Mouse (Mus musculus) cerebellum, postnatal 36 days (tissue): ENCODE measurements around the gene Arhgef12.
"Not testable (repeated sequence)": the region's sequence is repeated elsewhere in the genome, so short reads cannot be mapped to it uniquely, and the experiment has no call there.

Source experiments
- DNase-seq, 2 experiments: peaks; one replicate each; pipeline ENCODE4 v3.0.0; 2021 to 2022; ENCODE audit warnings: mixed read lengths in 2 of 2

Gene Arhgef12

DNA sequence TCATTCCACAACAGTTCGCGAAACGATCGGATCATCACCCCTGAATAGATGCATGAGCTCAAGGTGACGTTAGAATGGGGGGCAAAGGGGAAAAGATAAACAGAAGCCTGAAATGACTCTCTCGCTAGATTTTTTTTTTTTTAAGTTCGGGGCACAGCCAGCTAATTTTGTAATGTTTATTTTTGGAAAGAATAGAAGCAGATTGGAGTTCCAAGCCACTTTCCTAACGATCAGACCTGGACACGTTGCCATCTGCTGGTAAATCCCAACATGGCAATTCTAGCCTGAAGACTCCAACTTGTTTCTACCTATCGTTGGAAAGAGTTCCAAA is at the start of gene Arhgef12:
Gene Arhgef12 (minus strand): TSS at position 53 of the 331 bp plus-strand sequence.
- peak; percentile 63 to 74 for DNase-seq

- no peak for DNase-seq
Observed at GRCm38 (mm10) chr9:43155960-43156359, 48.9 kb upstream of the Arhgef12 start.

DNA sequence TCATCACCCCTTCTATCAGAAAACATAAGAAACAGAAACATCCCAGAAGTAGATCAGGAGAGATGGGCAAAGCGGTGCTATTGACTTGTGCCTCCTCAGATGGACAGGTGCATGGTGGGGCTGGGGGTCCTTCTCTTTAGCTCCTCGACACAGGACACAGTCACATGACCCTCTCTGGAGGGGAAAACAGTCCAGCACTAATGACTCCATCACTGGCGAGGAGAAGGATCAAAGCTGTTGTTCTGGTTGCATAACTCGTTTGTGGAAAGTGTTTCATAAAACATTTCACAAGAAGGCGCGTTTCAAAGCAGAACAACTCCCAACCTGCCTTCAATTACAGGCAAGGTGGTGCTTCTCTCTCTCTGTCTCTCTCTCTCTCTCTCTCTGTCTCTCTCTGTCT is 44.7 kb upstream of the Arhgef12 start:
- DNase-seq: no peak

DNA sequence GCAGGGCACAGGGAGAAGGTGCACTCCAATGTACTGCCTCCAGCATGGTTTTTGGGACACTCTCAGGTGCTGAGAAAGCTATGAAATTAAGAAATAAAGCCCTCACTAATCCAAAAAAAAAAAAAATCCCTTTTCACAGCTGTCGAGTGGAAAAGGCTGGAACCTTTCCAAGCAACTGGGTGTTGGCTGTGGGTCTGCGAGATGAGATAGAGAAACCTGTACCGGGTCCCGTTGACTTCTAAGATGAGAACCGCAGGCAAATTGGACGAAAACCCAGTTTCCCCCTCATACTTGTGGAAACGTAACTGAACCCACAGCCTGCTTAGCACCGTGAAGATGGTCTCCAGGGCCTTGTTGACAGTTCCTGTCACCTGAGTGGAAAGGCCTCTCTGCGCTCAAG is 43.9 kb upstream of the Arhgef12 start:
- no peak for DNase-seq

DNA sequence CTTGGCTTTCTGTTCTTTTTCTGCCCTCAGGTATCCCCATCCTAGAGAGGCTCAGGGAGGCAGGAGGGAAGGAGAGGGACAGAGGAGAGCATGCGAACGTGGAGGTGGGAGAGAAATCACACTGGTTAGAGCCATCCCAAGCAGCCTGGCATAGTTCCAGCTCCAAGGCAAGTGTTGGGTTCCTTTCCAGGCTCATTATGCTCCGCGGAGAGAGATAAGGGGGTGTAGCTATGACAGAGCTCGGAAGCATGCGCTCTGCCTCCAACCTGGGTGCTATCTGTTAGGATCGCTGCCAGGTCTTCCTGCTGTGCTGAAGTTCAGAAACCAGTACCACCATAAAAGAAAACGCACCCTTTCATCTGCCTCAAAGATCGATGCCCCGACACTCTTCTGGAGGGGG is 43.0 kb upstream of the Arhgef12 start:
- DNase-seq: peak in 1 of 2 experiments; percentile 15

- no peak for DNase-seq
Observed at GRCm38 (mm10) chr9:43149498-43149897, 42.5 kb upstream of the Arhgef12 start.

GRCm38 (mm10) chr9:43145196-43145595 is 38.2 kb upstream of the Arhgef12 start:
- DNase-seq: no peak

DNA sequence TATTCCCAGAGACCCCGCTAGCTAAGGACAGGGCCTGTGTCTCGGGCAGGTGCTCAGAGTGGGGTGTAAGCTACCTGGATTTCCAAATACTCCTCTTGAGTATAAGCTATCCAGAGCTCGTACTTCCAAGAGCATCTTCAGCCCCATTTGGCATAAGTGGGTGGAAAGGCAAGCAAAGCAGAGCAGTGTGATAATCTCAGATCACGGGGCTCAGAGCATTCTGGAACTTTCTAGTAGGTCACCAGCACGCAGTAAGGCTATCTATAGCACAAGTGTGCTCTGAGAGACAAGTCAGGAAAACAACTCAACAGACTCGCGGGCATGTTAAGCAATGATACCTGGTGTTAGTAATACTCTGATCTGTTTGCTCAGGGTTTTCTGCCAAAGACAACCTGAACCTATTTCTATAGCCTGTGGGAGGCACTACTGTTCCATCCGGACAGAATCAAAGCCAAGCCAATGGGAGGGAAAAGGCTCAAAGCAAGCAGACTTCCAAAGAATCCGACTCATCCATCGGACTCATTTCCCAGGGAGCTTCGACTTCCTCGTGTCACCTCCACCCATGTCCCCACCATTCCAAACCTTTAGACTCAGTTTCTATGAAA is 37.3 kb upstream of the Arhgef12 start:
- no peak for DNase-seq

- peak; percentile 60 to 65 for DNase-seq
Observed at GRCm38 (mm10) chr9:43141839-43142238, 34.8 kb upstream of the Arhgef12 start.

GRCm38 (mm10) chr9:43133525-43133924 is 26.5 kb upstream of the Arhgef12 start:
- no peak for DNase-seq

GRCm38 (mm10) chr9:43132380-43132779 is 25.3 kb upstream of the Arhgef12 start:
- no peak for DNase-seq

DNA sequence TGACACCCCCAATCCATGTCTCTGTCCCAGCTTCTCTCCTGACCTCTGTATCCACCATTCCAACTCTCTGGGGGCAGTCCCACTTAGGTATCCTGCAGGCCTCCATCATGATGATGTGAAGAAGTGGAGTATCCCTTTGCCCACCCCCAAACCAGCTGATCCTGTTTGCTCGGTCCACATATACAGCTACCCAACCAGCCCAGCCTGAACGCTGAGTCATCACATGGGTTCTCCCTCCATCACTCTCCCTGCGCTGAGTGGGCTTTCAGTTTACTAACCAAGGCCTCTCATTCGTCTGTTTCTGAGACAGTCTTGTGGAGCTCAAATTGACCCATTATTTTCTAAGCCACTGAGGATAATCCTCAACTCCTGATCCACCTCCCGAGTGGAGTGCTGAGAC is 24.9 kb upstream of the Arhgef12 start:
- no peak for DNase-seq

- no peak for DNase-seq
Observed at GRCm38 (mm10) chr9:43130684-43131083, 23.6 kb upstream of the Arhgef12 start.

DNA sequence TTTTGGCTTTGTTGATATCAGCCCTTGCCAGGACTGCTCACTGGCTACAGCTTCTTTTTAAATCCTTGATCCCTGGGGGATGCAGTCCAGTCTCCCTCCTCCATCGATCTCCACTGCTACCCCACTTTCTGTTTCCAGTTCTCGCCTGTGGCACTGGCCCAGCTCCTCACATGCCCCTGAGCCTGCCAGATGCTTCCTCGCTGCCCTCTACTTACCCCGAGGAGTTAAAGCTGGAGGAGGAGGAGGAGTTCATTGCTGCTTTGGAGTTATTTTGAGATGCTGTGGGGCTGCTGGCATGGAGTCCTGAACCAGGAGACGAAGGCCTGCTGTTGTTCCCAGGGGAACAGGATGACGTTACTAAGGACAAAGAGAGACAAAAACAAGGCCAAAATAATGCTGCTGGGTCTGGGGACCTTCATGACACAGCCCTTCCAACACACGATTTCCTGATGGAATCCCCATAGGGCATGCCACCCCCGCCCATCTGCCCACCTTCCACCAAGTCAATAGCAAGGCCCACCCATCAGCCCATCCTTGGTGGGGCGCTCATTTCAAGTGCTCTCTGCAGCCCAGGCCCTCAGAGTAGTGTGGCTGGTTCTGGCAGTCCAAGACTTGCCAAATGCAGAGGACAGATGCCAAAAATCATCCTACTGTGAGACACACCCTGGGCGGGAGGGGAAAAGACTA is 20.2 kb upstream of the Arhgef12 start:
- no peak for DNase-seq

GRCm38 (mm10) chr9:43122379-43122778 is 15.3 kb upstream of the Arhgef12 start:
- DNase-seq: no peak

DNA sequence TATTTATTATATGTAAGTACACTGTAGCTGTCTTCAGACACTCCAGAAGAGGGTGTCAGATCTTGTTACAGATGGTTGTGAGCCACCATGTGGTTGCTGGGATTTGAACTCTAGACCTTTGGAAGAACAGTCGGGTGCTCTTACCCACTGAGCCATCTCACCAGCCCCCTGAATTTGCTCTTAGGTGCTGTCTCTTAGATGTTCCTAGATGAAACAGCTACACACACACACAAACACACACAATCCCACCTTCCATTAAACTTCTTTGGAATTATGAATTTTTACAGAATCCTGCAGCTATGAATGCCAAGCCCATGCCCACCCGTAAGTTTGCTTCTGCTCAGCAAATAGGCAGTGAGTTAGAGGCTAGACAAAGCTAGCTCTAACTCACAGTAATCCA is 14.9 kb upstream of the Arhgef12 start:
- DNase-seq: not testable (repeated sequence)

- DNase-seq: no peak
Observed at GRCm38 (mm10) chr9:43116997-43117336, 9.9 kb upstream of the Arhgef12 start.

GRCm38 (mm10) chr9:43116134-43116996 is 9.3 kb upstream of the Arhgef12 start, which contains the start of gene Tmem136:
Tmem136 (minus strand) TSS chr9:43116570.
- peak; percentile 72 to 73 for DNase-seq

DNA sequence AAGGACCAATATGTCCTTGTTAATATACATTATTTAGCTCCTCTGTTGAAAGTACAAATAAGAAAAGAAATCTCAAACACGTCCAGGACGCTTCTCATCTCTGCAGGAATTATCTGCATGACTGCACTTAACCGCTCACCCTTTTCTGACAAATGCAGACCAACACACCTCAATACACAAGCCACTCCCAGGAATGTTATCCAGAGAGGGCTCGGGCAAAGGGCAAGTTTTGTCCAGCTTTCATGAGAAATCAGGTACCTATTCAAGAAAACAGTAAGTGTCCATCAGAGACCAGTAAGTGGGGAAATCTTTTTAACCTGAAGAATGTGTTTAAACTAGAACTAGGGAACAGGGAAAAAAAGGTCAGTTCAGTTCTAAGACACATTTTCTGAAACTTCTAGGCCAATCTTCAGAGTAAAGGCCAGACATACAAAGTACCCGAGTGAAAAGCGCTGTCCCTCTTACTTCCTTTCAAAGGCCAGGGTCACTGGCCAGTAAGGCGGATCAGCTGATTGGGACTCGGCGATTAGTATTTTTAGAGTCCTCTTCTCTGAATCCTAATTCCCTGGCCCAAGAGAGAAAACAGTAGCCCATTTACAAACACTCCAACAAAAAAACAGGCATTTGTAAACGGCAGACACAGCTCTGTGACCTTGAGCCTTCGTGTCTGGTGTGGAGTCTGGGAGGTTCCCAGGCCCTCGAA is 8.5 kb upstream of the Arhgef12 start:
- DNase-seq: no peak

DNA sequence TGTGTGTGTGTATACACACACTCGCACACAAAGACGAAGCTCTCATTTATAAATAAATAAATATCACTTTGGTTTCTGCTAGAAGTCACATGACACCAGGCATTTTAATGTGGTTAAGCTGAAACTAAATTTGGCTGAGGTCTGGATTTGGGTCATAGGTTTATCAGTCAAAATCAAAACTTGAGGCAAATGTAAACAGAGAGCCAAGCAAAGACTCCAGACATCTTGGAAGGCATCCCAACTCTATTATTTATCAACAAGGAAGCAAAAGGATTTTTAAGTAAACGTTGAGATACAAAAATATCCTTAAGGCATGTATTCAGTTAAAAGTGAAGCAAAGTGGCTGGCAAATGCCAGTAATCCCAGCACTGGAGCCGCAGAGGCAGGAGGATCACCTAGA is 7.8 kb upstream of the Arhgef12 start:
- no peak for DNase-seq

GRCm38 (mm10) chr9:43110286-43110980 is 3.4 kb upstream of the Arhgef12 start:
- no peak for DNase-seq

GRCm38 (mm10) chr9:43109125-43109524 is 2.1 kb upstream of the Arhgef12 start:
- no peak for DNase-seq

DNA sequence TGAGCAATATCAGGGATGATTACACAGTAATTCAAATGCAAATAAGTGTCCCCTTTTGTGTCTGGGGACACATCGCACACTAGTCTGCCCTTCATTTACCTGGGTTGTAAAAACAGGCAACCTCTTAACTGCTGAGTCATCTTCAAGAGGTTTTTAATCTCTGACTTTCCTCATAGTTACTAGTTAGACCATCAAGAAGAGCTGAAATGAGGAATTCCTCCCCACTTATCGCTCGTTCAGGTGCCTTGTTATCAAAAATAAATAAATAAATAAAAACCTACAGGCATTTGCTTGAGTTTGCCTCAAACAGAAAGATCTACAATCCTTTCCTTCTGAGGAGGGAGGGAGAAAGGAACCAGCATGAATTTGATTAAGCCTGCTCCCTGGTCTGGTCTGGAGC is 1.7 kb upstream of the Arhgef12 start:
- no peak for DNase-seq
